Mouse (Mus musculus): ENCODE data around the gene Dlgap3.

Dlgap3 gene

GRCm38 (mm10) chr4:127168914-127169345, at the start of gene Dlgap3:
Gene Dlgap3 (plus strand): TSS chr4:127169204.
- peak; percentile 17 for DNase-seq (ENCODE audit: low spot score)

DNA sequence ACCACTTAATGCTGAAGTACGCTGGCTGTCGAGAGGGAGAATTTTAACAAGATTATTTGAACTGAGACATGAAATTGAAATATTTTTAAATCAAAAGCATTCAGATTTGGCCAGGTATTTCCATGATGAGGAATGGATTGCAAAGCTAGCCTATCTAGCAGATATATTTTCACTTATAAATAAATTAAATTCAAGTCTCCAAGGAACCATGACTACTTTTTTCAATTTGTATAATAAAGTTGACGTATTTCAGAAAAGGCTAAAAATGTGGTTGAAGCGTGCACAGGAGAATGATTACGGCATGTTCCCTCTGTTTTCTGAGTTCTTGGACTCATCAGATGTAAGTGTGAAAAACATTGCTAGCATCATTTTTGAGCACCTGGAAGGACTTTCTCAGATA, 45.6 kb upstream of the Dlgap3 start, which contains the start of gene Tmem35b:
TSS of gene Tmem35b (plus strand) at position 301 of the 400 bp plus-strand sequence.
- DNase-seq (ENCODE audit: low spot score) = no peak

DNA sequence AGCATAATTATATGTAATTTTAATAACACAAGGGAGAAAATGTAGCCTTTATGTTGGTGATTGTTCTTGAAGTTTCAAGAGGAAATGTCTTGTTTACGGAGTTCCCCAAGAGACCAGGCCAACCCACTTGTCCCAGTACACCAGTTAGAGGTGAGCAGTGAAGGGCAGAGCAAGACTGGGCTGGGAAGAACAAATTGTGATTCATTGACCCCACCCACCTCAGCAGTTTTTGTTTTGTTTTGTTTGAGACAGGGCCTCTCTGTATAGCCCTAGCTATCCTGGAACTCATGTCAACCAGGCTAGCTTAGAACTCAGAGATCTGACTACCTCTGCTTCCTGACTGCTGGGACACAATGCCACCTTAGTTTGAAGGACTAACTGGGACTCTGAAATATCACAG, 44.7 kb upstream of the Dlgap3 start:
- DNase-seq (ENCODE audit: low spot score) = no peak

DNA sequence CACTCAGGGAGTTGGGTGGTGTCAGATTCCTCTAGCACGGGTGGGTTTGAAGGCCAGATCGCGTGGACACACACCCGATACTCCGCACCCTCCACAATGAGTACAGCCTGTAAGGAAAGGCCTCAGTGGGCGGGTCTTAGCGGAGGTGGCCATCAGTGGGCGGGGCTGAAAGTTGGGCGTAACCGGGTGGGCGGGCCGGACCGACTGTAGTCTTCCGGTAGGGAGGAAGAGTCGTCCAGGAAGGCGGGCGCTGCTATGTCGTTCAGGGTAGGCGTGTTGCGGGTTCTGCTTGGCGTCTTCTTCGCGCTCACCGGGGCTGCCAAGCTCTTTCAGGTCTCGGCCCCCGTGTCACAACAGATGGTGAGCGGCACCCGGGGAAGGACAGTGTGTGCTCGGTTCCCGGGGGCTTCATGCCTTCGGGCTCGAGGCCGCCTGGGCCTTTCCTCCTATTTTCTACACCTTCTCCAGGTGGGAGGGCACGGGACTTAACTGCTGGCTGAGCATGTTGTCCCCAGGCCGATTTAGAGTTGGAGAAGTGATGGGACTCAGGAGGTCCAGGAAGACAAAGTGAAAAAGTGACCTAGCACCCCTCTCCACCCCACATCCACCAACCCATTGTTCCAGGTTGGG, 43.1 kb upstream of the Dlgap3 start:
- DNase-seq (ENCODE audit: low spot score) = peak; percentile 95

- no peak for DNase-seq (ENCODE audit: low spot score)
Observed at GRCm38 (mm10) chr4:127134687-127135086, 34.3 kb upstream of the Dlgap3 start.

DNA sequence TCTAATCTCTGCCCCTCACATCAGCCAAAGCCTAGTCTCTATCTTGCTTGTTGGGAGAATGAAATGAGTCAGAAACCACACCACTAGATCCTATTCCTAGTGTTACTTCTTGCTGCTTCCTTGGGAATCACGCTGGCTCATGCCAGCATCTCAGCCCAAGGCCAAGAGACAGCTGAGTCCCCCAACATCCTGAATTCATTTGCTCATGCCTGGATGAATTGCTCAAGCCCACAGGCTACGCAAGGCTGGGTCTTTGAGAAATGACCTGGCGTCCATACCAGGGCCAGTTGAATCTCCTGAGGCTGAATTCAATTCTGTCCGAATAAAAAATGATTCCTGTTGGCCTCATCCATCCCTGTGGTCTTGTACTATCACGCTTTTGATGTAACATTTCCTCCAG, 31.4 kb upstream of the Dlgap3 start:
- DNase-seq (ENCODE audit: low spot score) = no peak

DNA sequence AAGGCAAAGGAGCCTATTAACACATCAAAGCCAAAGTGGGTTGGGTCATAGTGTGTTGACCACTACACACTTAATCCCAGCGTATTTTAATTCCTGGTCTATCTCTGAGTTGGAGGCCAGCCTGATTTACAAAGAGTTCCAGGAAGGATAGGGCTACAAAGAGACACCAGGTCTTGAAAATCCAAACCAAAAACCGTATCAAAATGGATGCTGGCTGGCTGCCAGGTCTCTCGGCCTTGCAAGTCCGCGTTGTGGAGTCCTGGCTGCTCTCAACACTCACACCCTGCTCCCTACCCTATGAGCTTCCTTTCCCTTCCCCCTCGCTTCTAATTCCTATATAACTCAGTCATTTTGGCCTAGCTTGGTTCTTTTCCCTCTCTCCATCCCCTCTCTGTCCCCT, 30.5 kb upstream of the Dlgap3 start:
- DNase-seq (ENCODE audit: low spot score) = no peak

DNA sequence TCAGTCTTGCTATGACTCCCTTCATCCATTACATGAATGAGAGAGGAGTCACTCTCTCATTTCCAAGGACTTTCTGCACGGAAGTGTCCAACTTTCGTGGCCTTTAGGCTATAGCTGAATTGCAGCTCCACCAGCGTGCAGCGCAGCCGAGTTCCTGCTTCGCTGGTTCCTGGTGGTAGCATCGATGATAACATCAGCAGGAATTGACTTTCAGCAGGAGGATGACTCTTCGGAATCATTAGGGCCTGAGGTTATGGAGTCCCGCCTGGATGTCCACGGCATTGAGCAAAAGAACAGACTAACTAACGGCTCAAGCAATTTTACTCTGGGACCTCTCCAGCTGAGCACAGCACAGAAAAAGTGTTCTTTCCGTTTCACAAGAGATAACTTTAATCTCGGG, 19.0 kb upstream of the Dlgap3 start:
- DNase-seq (ENCODE audit: low spot score) = no peak

GRCm38 (mm10) chr4:127153345-127153744, 15.7 kb upstream of the Dlgap3 start:
- DNase-seq (ENCODE audit: low spot score) = no peak

DNA sequence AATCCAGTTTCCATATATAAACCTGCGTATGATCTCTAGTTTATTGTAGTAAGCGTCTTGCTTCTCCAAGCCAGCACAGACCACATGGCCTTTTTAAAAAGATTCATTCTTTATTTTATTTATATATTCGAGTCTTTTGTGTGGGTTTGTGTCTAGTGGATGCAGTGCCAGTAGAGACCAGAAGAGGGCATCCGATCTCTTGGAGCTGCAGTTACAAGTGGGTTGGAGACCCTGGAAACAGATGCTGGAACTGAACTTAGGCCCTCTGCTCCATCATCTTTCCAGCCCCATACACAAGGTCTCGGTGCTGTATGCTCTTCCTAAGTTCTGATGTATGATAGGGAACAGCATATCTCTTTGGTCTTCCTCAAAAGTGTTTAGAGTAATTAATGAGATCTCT, 13.2 kb upstream of the Dlgap3 start:
- peak; percentile 11 for DNase-seq (ENCODE audit: low spot score)

GRCm38 (mm10) chr4:127157746-127158145, 11.3 kb upstream of the Dlgap3 start:
- DNase-seq (ENCODE audit: low spot score) = no peak

- DNase-seq (ENCODE audit: low spot score) = no peak
Observed at GRCm38 (mm10) chr4:127163926-127164325, 5.1 kb upstream of the Dlgap3 start.

- no peak for DNase-seq (ENCODE audit: low spot score)
Observed at GRCm38 (mm10) chr4:127167096-127167495, 1.9 kb upstream of the Dlgap3 start.

GRCm38 (mm10) chr4:127167731-127168130, 1.3 kb upstream of the Dlgap3 start:
- no peak for DNase-seq (ENCODE audit: low spot score)

- peak; percentile 72 for DNase-seq (ENCODE audit: low spot score)
Observed at GRCm38 (mm10) chr4:127168211-127168913, 642 bp upstream of the Dlgap3 start.

DNA sequence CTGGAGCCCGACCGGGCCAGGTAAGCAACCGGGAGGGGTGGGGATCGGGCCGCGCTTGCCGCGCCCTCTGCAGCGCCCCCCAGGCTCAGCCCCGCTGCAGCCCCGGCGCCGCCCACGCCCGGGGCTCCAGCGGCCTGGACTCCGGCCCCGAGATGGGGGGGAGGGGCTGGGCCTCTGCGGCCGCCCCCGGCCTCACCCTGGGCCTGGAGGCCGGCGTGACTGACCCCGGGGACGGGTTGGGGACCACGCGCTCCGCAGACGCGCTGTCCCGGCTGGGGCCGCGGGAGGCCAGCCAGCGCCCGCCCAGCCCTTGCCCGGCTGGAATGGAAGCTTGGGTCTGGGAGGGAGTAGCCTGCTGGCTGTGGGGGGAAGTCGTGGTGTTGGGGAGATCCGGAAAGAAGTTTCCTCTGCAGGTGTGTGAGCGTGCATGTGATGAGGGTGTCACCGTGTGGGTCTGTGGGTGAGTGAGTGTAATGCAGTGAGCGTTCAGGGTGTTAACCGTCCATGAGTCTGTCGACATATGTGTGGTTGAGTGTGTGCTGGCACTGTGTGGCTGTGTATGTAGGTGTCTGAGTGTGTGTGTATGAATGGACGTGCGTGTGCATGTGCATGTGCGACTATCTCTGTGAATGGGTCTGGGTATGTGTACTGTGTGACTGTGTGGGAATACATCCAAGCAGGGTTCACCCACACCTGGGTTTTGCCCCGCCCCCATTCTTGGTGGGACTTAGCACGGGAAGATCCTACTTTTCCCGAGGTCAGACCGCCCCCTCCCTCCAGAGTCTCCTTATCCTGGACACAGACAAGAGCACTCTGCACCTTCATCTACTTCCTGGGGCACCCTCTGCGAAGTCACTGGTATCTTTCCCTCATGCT, 580 bp downstream of the Dlgap3 start:
- DNase-seq (ENCODE audit: low spot score) = peak; percentile 12

- DNase-seq (ENCODE audit: low spot score) = no peak
Observed at GRCm38 (mm10) chr4:127170866-127171265, 1.9 kb downstream of the Dlgap3 start.

DNA sequence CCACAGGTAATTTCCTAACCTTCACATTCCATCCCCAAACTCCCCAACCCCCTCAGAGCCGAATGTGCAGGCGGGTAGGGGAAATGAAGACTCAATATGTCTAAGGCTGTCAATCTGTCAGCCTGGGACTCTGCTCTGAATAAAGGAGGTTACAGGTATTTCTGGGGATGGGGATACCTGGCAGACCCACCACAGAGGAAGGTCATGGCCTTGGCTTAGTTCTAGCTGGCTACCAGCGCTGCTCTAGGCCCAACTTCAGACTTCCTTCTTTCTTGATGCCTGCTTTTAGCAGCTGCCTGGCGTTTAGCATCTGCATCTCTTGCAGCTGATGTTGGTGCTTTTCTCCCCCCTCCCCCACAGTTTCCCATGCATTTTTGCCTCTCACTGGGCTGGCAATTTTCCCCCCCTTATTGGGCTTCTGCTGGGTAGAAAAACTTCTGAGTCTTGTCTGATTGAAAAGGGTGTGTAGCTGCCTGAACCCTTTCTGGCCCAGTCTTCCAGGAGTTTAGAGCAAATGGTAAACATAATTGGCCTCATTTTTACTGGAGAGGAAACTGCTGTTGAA, 2.4 kb downstream of the Dlgap3 start:
- DNase-seq (ENCODE audit: low spot score) = no peak

DNA sequence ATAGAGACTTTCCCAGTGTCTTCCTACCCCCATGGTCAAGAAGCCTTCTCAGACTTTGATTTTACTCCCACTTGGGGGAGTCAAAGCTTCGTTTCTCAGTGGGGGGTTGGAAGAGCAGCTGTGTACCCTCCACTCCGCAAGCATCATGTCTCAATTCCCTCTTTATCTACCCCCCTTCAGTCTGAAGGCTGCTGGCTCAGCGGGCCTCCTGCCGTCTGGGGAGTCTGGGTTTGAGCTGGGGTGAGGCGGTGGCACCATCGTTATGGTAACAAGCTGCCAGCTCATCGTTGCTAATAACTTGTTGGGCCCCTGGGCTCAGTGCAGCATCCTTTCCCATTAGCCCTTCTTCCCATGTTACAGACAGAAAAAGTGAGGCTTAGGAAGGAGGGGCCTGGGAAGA, 3.1 kb downstream of the Dlgap3 start:
- DNase-seq (ENCODE audit: low spot score) = no peak

DNA sequence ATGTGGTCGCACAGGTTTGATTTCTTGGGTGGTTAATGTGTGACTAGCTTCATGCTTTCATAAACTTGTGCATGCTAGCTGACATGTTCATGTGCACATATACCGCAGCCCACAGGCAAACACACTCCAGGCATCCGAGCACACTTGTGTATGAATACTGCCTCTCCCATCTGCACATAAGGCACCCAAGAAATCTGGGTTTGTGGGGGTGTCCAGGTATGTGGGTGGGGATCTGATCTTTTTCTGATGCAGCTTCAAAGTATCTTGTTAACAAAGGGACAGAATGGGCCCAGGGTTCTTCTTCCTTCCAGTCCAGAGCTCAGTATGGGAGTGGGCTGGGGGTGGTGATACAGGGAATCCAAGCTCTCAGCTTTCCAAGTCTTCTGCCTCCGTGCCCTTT, 3.6 kb downstream of the Dlgap3 start:
- DNase-seq (ENCODE audit: low spot score) = no peak

DNA sequence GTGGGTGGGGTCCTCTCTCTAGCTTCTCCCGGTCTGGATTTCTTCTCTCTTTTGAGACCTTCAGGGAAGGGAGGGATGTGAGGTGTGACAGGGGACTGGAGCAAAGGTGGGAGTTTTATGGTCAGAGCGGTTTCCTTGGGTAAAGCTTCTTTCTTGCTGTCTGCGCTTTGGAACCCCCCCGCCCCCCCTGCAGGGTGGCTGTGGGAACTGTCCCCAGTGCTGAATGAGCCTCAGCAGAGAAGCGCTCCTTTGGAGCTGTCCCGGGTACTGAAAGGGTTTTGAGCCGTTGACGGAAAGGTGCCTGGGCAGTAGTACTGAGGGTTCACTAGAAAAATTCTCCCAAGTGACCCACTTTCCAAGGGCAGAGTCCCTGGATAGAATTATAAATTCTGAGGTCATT, 4.5 kb downstream of the Dlgap3 start:
- peak; percentile 81 for DNase-seq (ENCODE audit: low spot score)
